Mouse (Mus musculus): ENCODE measurements around the gene Tcam1. TPM values are rescaled to one million over a fixed set of nuclear protein-coding genes. Genes with fewer than 3 reads are reported as not detected.

Gene Tcam1
- polyA plus RNA-seq, 1 experiment from 2014 or later: 0.06 TPM

GRCm38 (mm10) chr11:106266431-106266830 lies 10.0 kb upstream of the Tcam1 start:
- 95% methylated on average over 10 of the region's 10 CpGs for whole genome bisulfite sequencing
- Histone ChIP-seq H3K4me1 (replicated peaks) (peaks cover 49% of the 10 kb centered on the region), H3K36me3 (peaks cover 60% of the 10 kb centered on the region), H3K27ac (replicated peaks) (no peak overlapping the region), H3K9me3 (no peaks in the 10 kb centered on the region), H3K27me3 (no peaks in the 10 kb centered on the region), H3K9ac (no peak overlapping the region), H3K4me2 (0 out of 2 replicates have a peak overlapping the region, but pooled peaks have one; percentile 45), H3K4me3 (no peak overlapping the region)
- no peak for ATAC-seq (ENCODE audit: low read depth)

GRCm38 (mm10) chr11:106267311-106267852 lies 9.1 kb upstream of the Tcam1 start:
- Histone ChIP-seq H3K9me3 (no peaks in the 10 kb centered on the region), H3K27me3 (no peaks in the 10 kb centered on the region), H3K4me2 (peak overlapping the region; percentile 45), H3K4me1 (replicated peaks) (peaks cover 55% of the 10 kb centered on the region), H3K9ac (0 out of 2 replicates have a peak overlapping the region, but pooled peaks have one; percentile 38), H3K27ac (replicated peaks) (peak overlapping the region; percentile 90), H3K36me3 (peaks cover 50% of the 10 kb centered on the region), H3K4me3 (no peak overlapping the region)
- WGBS: 56% methylated on average over 14 of the region's 15 CpGs
- no peak for ATAC-seq (ENCODE audit: low read depth)

- peaks cover 55% of the 10 kb centered on the region for H3K4me1 ChIP-seq (replicated peaks)
- no peaks in the 10 kb centered on the region for H3K27me3 ChIP-seq
- no peak for ATAC-seq (ENCODE audit: low read depth)
- H3K36me3 ChIP-seq: peaks cover 45% of the 10 kb centered on the region
- H3K9ac ChIP-seq: peak overlapping the region; percentile 65
- no peaks in the 10 kb centered on the region for H3K9me3 ChIP-seq
- peak overlapping the region; percentile 45 for H3K4me2 ChIP-seq
- peak overlapping the region; percentile 90 for H3K27ac ChIP-seq (replicated peaks)
- H3K4me3 ChIP-seq: peak overlapping the region; percentile 16; the same call in 1 of the 2 replicates
- whole genome bisulfite sequencing: 33% methylated on average over 5 of the region's 5 CpGs
These were observed 8.6 kb upstream of the Tcam1 start for GRCm38 (mm10) chr11:106267871-106268270.

- peak overlapping the region; percentile 16 for H3K4me3 ChIP-seq
- no peaks in the 10 kb centered on the region for H3K9me3 ChIP-seq
- peak overlapping the region; percentile 90 for H3K27ac ChIP-seq (replicated peaks)
- peak overlapping the region; percentile 45 for H3K4me2 ChIP-seq
- WGBS: 31% methylated on average over 8 of the region's 8 CpGs
- H3K27me3 ChIP-seq: no peaks in the 10 kb centered on the region
- H3K4me1 ChIP-seq (replicated peaks): peaks cover 58% of the 10 kb centered on the region
- H3K9ac ChIP-seq: peak overlapping the region; percentile 65
- 0 out of 2 replicates have a peak, but pooled peaks have one; percentile 9 for ATAC-seq (ENCODE audit: low read depth)
- H3K36me3 ChIP-seq: peaks cover 39% of the 10 kb centered on the region
These were observed 8.0 kb upstream of the Tcam1 start for GRCm38 (mm10) chr11:106268326-106269059.

GRCm38 (mm10) chr11:106269060-106269431 lies 7.4 kb upstream of the Tcam1 start:
- peaks cover 59% of the 10 kb centered on the region for H3K4me1 ChIP-seq (replicated peaks)
- peak overlapping the region; percentile 65; the same call in 1 of the 2 replicates for H3K9ac ChIP-seq
- ATAC-seq (ENCODE audit: low read depth): no peak
- peak overlapping the region; percentile 90 for H3K27ac ChIP-seq (replicated peaks)
- peaks cover 33% of the 10 kb centered on the region for H3K36me3 ChIP-seq
- H3K4me3 ChIP-seq: peak overlapping the region; percentile 16; the same call in 1 of the 2 replicates
- no peaks in the 10 kb centered on the region for H3K9me3 ChIP-seq
- H3K4me2 ChIP-seq: peak overlapping the region; percentile 45
- 14% methylated on average over 3 of the region's 3 CpGs for WGBS
- H3K27me3 ChIP-seq: no peaks in the 10 kb centered on the region

- peaks cover 11% of the 10 kb centered on the region for H3K36me3 ChIP-seq
- H3K27ac ChIP-seq (replicated peaks): peak overlapping the region; percentile 91
- peak overlapping the region; percentile 98 for H3K9ac ChIP-seq
- H3K4me2 ChIP-seq: peak overlapping the region; percentile 63
- peaks cover 65% of the 10 kb centered on the region for H3K4me1 ChIP-seq (replicated peaks)
- H3K9me3 ChIP-seq: no peaks in the 10 kb centered on the region
- 47% methylated on average over 5 of the region's 5 CpGs for whole genome bisulfite sequencing
- no peaks in the 10 kb centered on the region for H3K27me3 ChIP-seq
- H3K4me3 ChIP-seq: peak overlapping the region; percentile 78
- no peak for ATAC-seq (ENCODE audit: low read depth)
These were observed 5.2 kb upstream of the Tcam1 start for GRCm38 (mm10) chr11:106271131-106271793.

- H3K4me1 ChIP-seq (replicated peaks): peaks cover 59% of the 10 kb centered on the region
- 2% methylated on average over 41 of the region's 41 CpGs for WGBS
- peak overlapping the region; percentile 98 for H3K9ac ChIP-seq
- H3K9me3 ChIP-seq: no peaks in the 10 kb centered on the region
- ATAC-seq (ENCODE audit: low read depth): peak; percentile 37
- peaks cover 4% of the 10 kb centered on the region for H3K36me3 ChIP-seq
- peak overlapping the region; percentile 91 for H3K27ac ChIP-seq (replicated peaks)
- H3K27me3 ChIP-seq: no peaks in the 10 kb centered on the region
- H3K4me2 ChIP-seq: peak overlapping the region; percentile 63
- H3K4me3 ChIP-seq: peak overlapping the region; percentile 78
These were observed 4.5 kb upstream of the Tcam1 start for GRCm38 (mm10) chr11:106271794-106272643.

- peak within 1 kb of the TSS; percentile 78 for H3K4me3 ChIP-seq
- peak within 1 kb of the TSS; percentile 98 for H3K9ac ChIP-seq
- no peaks in the 10 kb centered on the region for H3K27me3 ChIP-seq
- H3K27ac ChIP-seq (replicated peaks): peak within 1 kb of the TSS; percentile 91
- H3K4me1 ChIP-seq (replicated peaks): peaks cover 51% of the 10 kb centered on the region
- H3K36me3 ChIP-seq: no peaks in the 10 kb centered on the region
- WGBS: under 1% methylated on average over 72 of the region's 72 CpGs
- H3K4me2 ChIP-seq: peak within 1 kb of the TSS; percentile 63
- no peaks in the 10 kb centered on the region for H3K9me3 ChIP-seq
- peak; percentile 89 for ATAC-seq (ENCODE audit: low read depth)
These were observed 3.7 kb upstream of the Tcam1 start, which contains the start of gene Smarcd2 for GRCm38 (mm10) chr11:106272644-106273310. Gene Smarcd2, minus strand, starts transcription at chr11:106272972.

- no peaks in the 10 kb centered on the region for H3K36me3 ChIP-seq
- 0 out of 2 replicates have a peak, but pooled peaks cover 5% of the 10 kb centered on the region for H3K27me3 ChIP-seq
- WGBS: 14% methylated on average over 16 of the region's 16 CpGs
- H3K27ac ChIP-seq (replicated peaks): peak overlapping the region; percentile 77
- no peaks in the 10 kb centered on the region for H3K9me3 ChIP-seq
- peaks cover 46% of the 10 kb centered on the region for H3K4me1 ChIP-seq (replicated peaks)
- H3K4me2 ChIP-seq: peak overlapping the region; percentile 63
- peak overlapping the region; percentile 78 for H3K4me3 ChIP-seq
- peak; percentile 20 for ATAC-seq (ENCODE audit: low read depth)
- peak overlapping the region; percentile 73 for H3K9ac ChIP-seq
These were observed 3.2 kb upstream of the Tcam1 start for GRCm38 (mm10) chr11:106273311-106273684.

- H3K4me2 ChIP-seq: peak overlapping the region; percentile 63; the same call in 1 of the 2 replicates
- WGBS: 97% methylated on average over 6 of the region's 6 CpGs
- no peak overlapping the region for H3K4me3 ChIP-seq
- H3K9me3 ChIP-seq: no peaks in the 10 kb centered on the region
- H3K27ac ChIP-seq (replicated peaks): no peak overlapping the region
- no peaks in the 10 kb centered on the region for H3K36me3 ChIP-seq
- no peak overlapping the region for H3K9ac ChIP-seq
- H3K27me3 ChIP-seq: 0 out of 2 replicates have a peak, but pooled peaks cover 5% of the 10 kb centered on the region
- ATAC-seq (ENCODE audit: low read depth): no peak
- peaks cover 41% of the 10 kb centered on the region for H3K4me1 ChIP-seq (replicated peaks)
These were observed 2.7 kb upstream of the Tcam1 start for GRCm38 (mm10) chr11:106273811-106274210.

GRCm38 (mm10) chr11:106274374-106274773 lies 2.1 kb upstream of the Tcam1 start:
- no peaks in the 10 kb centered on the region for H3K36me3 ChIP-seq
- no peak overlapping the region for H3K27ac ChIP-seq (replicated peaks)
- peaks cover 35% of the 10 kb centered on the region for H3K4me1 ChIP-seq (replicated peaks)
- H3K4me3 ChIP-seq: no peak overlapping the region
- 0 out of 2 replicates have a peak, but pooled peaks cover 5% of the 10 kb centered on the region for H3K27me3 ChIP-seq
- WGBS: 94% methylated on average over 1 of the region's 1 CpGs
- no peak overlapping the region for H3K4me2 ChIP-seq
- ATAC-seq (ENCODE audit: low read depth): no peak
- no peak overlapping the region for H3K9ac ChIP-seq
- H3K9me3 ChIP-seq: no peaks in the 10 kb centered on the region
